Mouse (Mus musculus) heart, embryonic 12.5 days (tissue): ENCODE results near the gene Crb1. TPM values are rescaled to one million over a fixed set of nuclear protein-coding genes. Genes with fewer than 3 reads are reported as not detected.

ENCODE experiments used
- ATAC-seq: fragments of 200-750 bp; cut with Nextera tagmentation; 2 replicates; pipeline ENCODE4 v1.8.0; 2017; ENCODE audit warnings: moderate TSS enrichment, moderate library complexity; ENCODE audit not compliant: insufficient number of reproducible peaks, low FRiP score
- H3K27ac ChIP-seq: fragments of 300-500 bp; sonication (generic); 2 replicates; pipeline ENCODE4 v1.5.1; 2016; ENCODE audit warnings: mild to moderate bottlenecking, moderate library complexity; ENCODE audit not compliant: poor library complexity, severe bottlenecking
- H3K27me3 ChIP-seq: fragments of 300-500 bp; sonication (generic); replicated peaks from 2 replicates; pipeline ENCODE4 v1.6.1; 2016; ENCODE audit warnings: mild to moderate bottlenecking, moderate library complexity
- H3K36me3 ChIP-seq: fragments of 300-500 bp; sonication (generic); 2 replicates; pipeline ENCODE4 v1.6.1; 2016; ENCODE audit warnings: mild to moderate bottlenecking, moderate library complexity
- H3K4me1 ChIP-seq: fragments of 300-500 bp; sonication (generic); replicated peaks from 2 replicates; pipeline ENCODE4 v1.6.1; 2016; ENCODE audit warnings: mild to moderate bottlenecking
- H3K4me2 ChIP-seq: fragments of 300-500 bp; sonication (generic); 2 replicates; pipeline ENCODE4 v1.6.1; 2016; ENCODE audit warnings: mild to moderate bottlenecking, moderate library complexity
- H3K4me3 ChIP-seq: fragments of 300-500 bp; sonication (generic); 2 replicates; pipeline ENCODE4 v1.5.1; 2016; ENCODE audit warnings: mild to moderate bottlenecking
- H3K9ac ChIP-seq: fragments of 300-500 bp; sonication (generic); 2 replicates; pipeline ENCODE4 v1.6.1; 2016; ENCODE audit warnings: mild to moderate bottlenecking, moderate library complexity
- H3K9me3 ChIP-seq: fragments of 300-500 bp; sonication (generic); replicated peaks from 2 replicates; pipeline ENCODE4 v1.6.1; 2016; ENCODE audit warnings: mild to moderate bottlenecking, moderate library complexity
- whole genome bisulfite sequencing: fragments of 180-500 bp; shearing (Covaris S2); methylation state at CpG from one replicate; pipeline ENCODE4 v1.1.7; 2016; 5-methylcytosine and 5-hydroxymethylcytosine counted together
- polyA plus RNA-seq: library from polyadenylated mRNA; unstranded; fragments of >200 nt; fragmentation: Nextera tagmentation; extraction: Ambion mirVana; gene quantifications from 2 replicates; pipeline ENCODE4 v1.2.1, GENCODE M21; 2016

Crb1 gene
- polyA plus RNA-seq, 1 experiment from 2014 or later, result 0.28 TPM

GRCm38 (mm10) chr1:139210505-139210904 is 166.4 kb downstream of the Crb1 start:
- Histone ChIP-seq H3K4me1 (0 out of 2 replicates have a peak, but pooled peaks cover 4% of the 10 kb centered on the region), H3K27me3 (no peaks in the 10 kb centered on the region), H3K27ac (no peak overlapping the region), H3K4me2 (no peak overlapping the region), H3K36me3 (no peaks in the 10 kb centered on the region), H3K9ac (no peak overlapping the region), H3K4me3 (no peak overlapping the region), H3K9me3 (no peaks in the 10 kb centered on the region)
- 71% methylated on average over 4 of the region's 4 CpGs for WGBS
- no peak for ATAC-seq

- Histone ChIP-seq H3K4me3 (no peak overlapping the region), H3K9ac (no peak overlapping the region), H3K36me3 (no peaks in the 10 kb centered on the region), H3K4me1 (no peaks in the 10 kb centered on the region), H3K4me2 (no peak overlapping the region), H3K27me3 (no peaks in the 10 kb centered on the region), H3K9me3 (no peaks in the 10 kb centered on the region), H3K27ac (no peak overlapping the region)
- no peak for ATAC-seq
- 36% methylated on average over 7 of the region's 7 CpGs for WGBS
These were observed 167.1 kb downstream of the Crb1 start for GRCm38 (mm10) chr1:139209796-139210195.

- no peak for ATAC-seq
- Histone ChIP-seq H3K9me3 (no peaks in the 10 kb centered on the region), H3K27ac (no peak overlapping the region), H3K4me2 (no peak overlapping the region), H3K4me3 (no peak overlapping the region), H3K36me3 (no peaks in the 10 kb centered on the region), H3K27me3 (no peaks in the 10 kb centered on the region), H3K4me1 (peaks cover 8% of the 10 kb centered on the region; the same call in 1 of the 2 replicates), H3K9ac (no peak overlapping the region)
- 67% methylated on average over 4 of the region's 4 CpGs for WGBS
These were observed 170.6 kb downstream of the Crb1 start for GRCm38 (mm10) chr1:139206259-139206658.

- Histone ChIP-seq H3K9me3 (no peaks in the 10 kb centered on the region), H3K4me1 (peaks cover 8% of the 10 kb centered on the region; the same call in 1 of the 2 replicates), H3K27me3 (0 out of 2 replicates have a peak, but pooled peaks cover 6% of the 10 kb centered on the region), H3K27ac (no peak overlapping the region), H3K4me2 (no peak overlapping the region), H3K4me3 (no peak overlapping the region), H3K36me3 (no peaks in the 10 kb centered on the region), H3K9ac (no peak overlapping the region)
- 31% methylated on average over 5 of the region's 5 CpGs for WGBS
- no peak for ATAC-seq
These were observed 173.9 kb downstream of the Crb1 start for GRCm38 (mm10) chr1:139203026-139203425.

- no peaks in the 10 kb centered on the region for H3K27me3 ChIP-seq
- H3K4me2 ChIP-seq, result no peak overlapping the region
- H3K4me3 ChIP-seq, result no peak overlapping the region
- no peak overlapping the region for H3K27ac ChIP-seq
- ATAC-seq, result no peak
- H3K36me3 ChIP-seq, result no peaks in the 10 kb centered on the region
- no peak overlapping the region for H3K9ac ChIP-seq
- peaks cover 5% of the 10 kb centered on the region for H3K4me1 ChIP-seq
- no peaks in the 10 kb centered on the region for H3K9me3 ChIP-seq
- WGBS, result 21% methylated on average over 5 of the region's 5 CpGs
These were observed 182.4 kb downstream of the Crb1 start for GRCm38 (mm10) chr1:139194428-139195028.

- peaks cover 5% of the 10 kb centered on the region for H3K4me1 ChIP-seq
- H3K27ac ChIP-seq, result no peak overlapping the region
- H3K4me2 ChIP-seq, result no peak overlapping the region
- H3K27me3 ChIP-seq, result no peaks in the 10 kb centered on the region
- WGBS, result 46% methylated on average over 2 of the region's 2 CpGs
- no peak overlapping the region for H3K9ac ChIP-seq
- H3K36me3 ChIP-seq, result no peaks in the 10 kb centered on the region
- no peak overlapping the region for H3K4me3 ChIP-seq
- ATAC-seq, result no peak
- H3K9me3 ChIP-seq, result no peaks in the 10 kb centered on the region
These were observed 182.9 kb downstream of the Crb1 start for GRCm38 (mm10) chr1:139194011-139194410.

- H3K4me3 ChIP-seq, result no peak overlapping the region
- no peak overlapping the region for H3K4me2 ChIP-seq
- peaks cover 5% of the 10 kb centered on the region for H3K4me1 ChIP-seq
- no peaks in the 10 kb centered on the region for H3K27me3 ChIP-seq
- no peaks in the 10 kb centered on the region for H3K36me3 ChIP-seq
- H3K9ac ChIP-seq, result no peak overlapping the region
- ATAC-seq, result no peak
- no peaks in the 10 kb centered on the region for H3K9me3 ChIP-seq
- 65% methylated on average over 3 of the region's 3 CpGs for WGBS
- no peak overlapping the region for H3K27ac ChIP-seq
These were observed 184.3 kb downstream of the Crb1 start for GRCm38 (mm10) chr1:139192635-139193034.

- ATAC-seq, result no peak
- H3K9ac ChIP-seq, result no peak overlapping the region
- peaks cover 6% of the 10 kb centered on the region for H3K4me1 ChIP-seq
- H3K4me3 ChIP-seq, result no peak overlapping the region
- no peaks in the 10 kb centered on the region for H3K27me3 ChIP-seq
- no peak overlapping the region for H3K27ac ChIP-seq
- H3K36me3 ChIP-seq, result no peaks in the 10 kb centered on the region
- H3K4me2 ChIP-seq, result no peak overlapping the region
- H3K9me3 ChIP-seq, result no peaks in the 10 kb centered on the region; the same call in 1 of the 2 replicates
- 27% methylated on average over 6 of the region's 6 CpGs for WGBS
These were observed 196.3 kb downstream of the Crb1 start for GRCm38 (mm10) chr1:139180481-139181149.

GRCm38 (mm10) chr1:139179707-139180106 is 197.2 kb downstream of the Crb1 start:
- H3K27ac ChIP-seq, result no peak overlapping the region
- 82% methylated on average over 1 of the region's 1 CpGs for WGBS
- ATAC-seq, result no peak

GRCm38 (mm10) chr1:139174058-139174832 is 202.7 kb downstream of the Crb1 start:
- peaks cover 18% of the 10 kb centered on the region for H3K36me3 ChIP-seq
- H3K9ac ChIP-seq, result no peak overlapping the region
- 75% methylated on average over 3 of the region's 3 CpGs for WGBS
- H3K4me1 ChIP-seq, result 0 out of 2 replicates have a peak, but pooled peaks cover 3% of the 10 kb centered on the region
- H3K9me3 ChIP-seq, result no peaks in the 10 kb centered on the region; the same call in 1 of the 2 replicates
- no peak overlapping the region for H3K4me2 ChIP-seq
- H3K27ac ChIP-seq, result no peak overlapping the region
- ATAC-seq, result no peak
- H3K27me3 ChIP-seq, result no peaks in the 10 kb centered on the region
- H3K4me3 ChIP-seq, result no peak overlapping the region

More at GRCm38 (mm10) chr1:139179707-139180106, 197.2 kb downstream of the Crb1 start:
- Histone ChIP-seq H3K36me3 (no peaks in the 10 kb centered on the region), H3K9me3 (no peaks in the 10 kb centered on the region; the same call in 1 of the 2 replicates), H3K4me1 (peaks cover 6% of the 10 kb centered on the region), H3K9ac (no peak overlapping the region), H3K4me2 (no peak overlapping the region), H3K4me3 (no peak overlapping the region), H3K27me3 (no peaks in the 10 kb centered on the region)

- H3K9me3 ChIP-seq, result no peaks in the 10 kb centered on the region
- no peak overlapping the region for H3K27ac ChIP-seq
- H3K4me2 ChIP-seq, result no peak overlapping the region
- H3K36me3 ChIP-seq, result peaks cover 3% of the 10 kb centered on the region; the same call in 1 of the 2 replicates
- no peak overlapping the region for H3K4me3 ChIP-seq
- ATAC-seq, result no peak
- H3K27me3 ChIP-seq, result no peaks in the 10 kb centered on the region
- peaks cover 3% of the 10 kb centered on the region; the same call in 1 of the 2 replicates for H3K4me1 ChIP-seq
- 23% methylated on average over 5 of the region's 5 CpGs for WGBS
- H3K9ac ChIP-seq, result no peak overlapping the region
These were observed 214.1 kb downstream of the Crb1 start for GRCm38 (mm10) chr1:139162814-139163213.
